Mouse (Mus musculus) liver, embryonic 11.5 days (tissue): Measurements from ENCODE around the gene Dyrk1a. TPM values are rescaled to one million over a fixed set of nuclear protein-coding genes. Genes with fewer than 3 reads are reported as not detected.

ENCODE experiments used
- ATAC-seq: fragments of 200-750 bp; cut with Nextera tagmentation; replicated peaks from 2 replicates; pipeline ENCODE4 v1.8.0; 2017; ENCODE audit warnings: moderate number of reproducible peaks, mild to moderate bottlenecking, moderate TSS enrichment, moderate library complexity; ENCODE audit not compliant: low FRiP score
- DNase-seq: peaks from one replicate; pipeline ENCODE4 v3.0.0-alpha.2; 2017; ENCODE audit warnings: low spot score
- H3K27ac ChIP-seq: fragments of 300-500 bp; sonication (generic); 2 replicates; pipeline ENCODE4 v1.5.1; 2014; ENCODE audit warnings: mild to moderate bottlenecking, low read depth, low read length, control low read depth
- H3K27me3 ChIP-seq: fragments of 300-500 bp; sonication (generic); replicated peaks from 2 replicates; pipeline ENCODE4 v1.6.1; 2014; ENCODE audit warnings: low read length, mixed read lengths; ENCODE audit not compliant: control insufficient read depth, insufficient read depth
- H3K36me3 ChIP-seq: fragments of 300-500 bp; sonication (generic); 2 replicates; pipeline ENCODE4 v1.6.1; 2014; ENCODE audit warnings: mild to moderate bottlenecking, low read length, moderate library complexity, mixed read lengths; ENCODE audit not compliant: control insufficient read depth, insufficient read depth
- H3K4me1 ChIP-seq: fragments of 300-500 bp; sonication (generic); replicated peaks from 2 replicates; pipeline ENCODE4 v1.6.1; 2014; ENCODE audit warnings: low read length, mixed read lengths; ENCODE audit not compliant: control insufficient read depth, insufficient read depth
- H3K4me2 ChIP-seq: fragments of 300-500 bp; sonication (generic); 2 replicates; pipeline ENCODE4 v1.6.1; 2014; ENCODE audit warnings: mild to moderate bottlenecking, control low read depth, moderate library complexity
- H3K4me3 ChIP-seq: fragments of 300-500 bp; sonication (generic); 2 replicates; pipeline ENCODE4 v1.5.1; 2014; ENCODE audit warnings: low read depth, low read length, control low read depth
- H3K9ac ChIP-seq: fragments of 300-500 bp; sonication (generic); 2 replicates; pipeline ENCODE4 v1.6.1; 2014; ENCODE audit warnings: low read depth, low read length, control low read depth
- H3K9me3 ChIP-seq: fragments of 300-500 bp; sonication (generic); 2 replicates; pipeline ENCODE4 v1.6.1; 2016; ENCODE audit warnings: low read length, inconsistent platforms, mixed read lengths; ENCODE audit not compliant: control insufficient read depth
- WGBS: fragments of 180-500 bp; shearing (Covaris S2); extraction: QIAGEN DNeasy Blood & Tissue Kit; methylation state at CpG from one replicate; pipeline ENCODE4 v1.1.7; 2014; 5-methylcytosine and 5-hydroxymethylcytosine counted together
- polyA plus RNA-seq: library from polyadenylated mRNA; unstranded; fragments of >200 nt; fragmentation: Nextera tagmentation; extraction: Ambion mirVana; gene quantifications from 2 replicates; pipeline ENCODE4 v1.2.1, GENCODE M21; 2014

Gene Dyrk1a
- polyA plus RNA-seq, 1 experiment from 2014 or later = 9.0 TPM

DNA sequence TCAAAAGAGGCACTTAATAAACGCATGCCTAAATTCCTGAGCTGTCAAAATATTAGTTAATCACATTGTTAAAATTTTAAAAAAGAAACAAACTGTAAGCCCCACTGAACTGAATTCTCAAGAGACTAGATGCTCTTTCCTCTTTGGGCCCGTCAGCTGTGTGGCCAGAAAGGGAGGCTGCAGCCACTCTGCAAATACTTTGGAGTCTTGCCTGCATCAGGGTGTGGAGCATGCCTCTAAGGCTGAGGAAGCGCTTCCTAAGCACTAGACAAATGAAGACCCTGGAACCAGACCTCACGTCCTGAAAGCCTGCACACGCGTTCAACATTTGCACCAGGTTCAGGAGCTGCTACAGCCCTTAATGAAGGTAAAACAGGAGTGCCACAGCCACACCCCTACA, 36.1 kb upstream of the Dyrk1a start:
- no peak overlapping the region for H3K9ac ChIP-seq
- H3K27me3 ChIP-seq = no peaks in the 10 kb centered on the region
- H3K27ac ChIP-seq = no peak overlapping the region
- WGBS = 81% methylated on average over 6 of the region's 6 CpGs
- ATAC-seq (no peak), DNase-seq (no peak)
- no peaks in the 10 kb centered on the region for H3K36me3 ChIP-seq
- H3K9me3 ChIP-seq = no peaks in the 10 kb centered on the region
- 0 out of 2 replicates have a peak, but pooled peaks cover 4% of the 10 kb centered on the region for H3K4me1 ChIP-seq
- no peak overlapping the region for H3K4me2 ChIP-seq
- no peak overlapping the region for H3K4me3 ChIP-seq

GRCm38 (mm10) chr16:94535716-94536115, 34.1 kb upstream of the Dyrk1a start:
- no peak overlapping the region for H3K4me2 ChIP-seq
- ATAC-seq (no peak), DNase-seq (no peak)
- no peak overlapping the region for H3K4me3 ChIP-seq
- H3K9me3 ChIP-seq = no peaks in the 10 kb centered on the region
- 76% methylated on average over 5 of the region's 5 CpGs for WGBS
- no peak overlapping the region for H3K27ac ChIP-seq
- H3K27me3 ChIP-seq = no peaks in the 10 kb centered on the region
- H3K9ac ChIP-seq = no peak overlapping the region
- H3K36me3 ChIP-seq = no peaks in the 10 kb centered on the region
- H3K4me1 ChIP-seq = 0 out of 2 replicates have a peak, but pooled peaks cover 4% of the 10 kb centered on the region

- Histone ChIP-seq H3K9ac (no peak overlapping the region), H3K27me3 (no peaks in the 10 kb centered on the region), H3K4me2 (no peak overlapping the region), H3K27ac (no peak overlapping the region), H3K4me3 (no peak overlapping the region), H3K4me1 (0 out of 2 replicates have a peak, but pooled peaks cover 4% of the 10 kb centered on the region), H3K9me3 (no peaks in the 10 kb centered on the region), H3K36me3 (no peaks in the 10 kb centered on the region)
- ATAC-seq = no peak
- no peak for DNase-seq
- WGBS = 84% methylated on average over 7 of the region's 7 CpGs
These were observed 33.2 kb upstream of the Dyrk1a start for GRCm38 (mm10) chr16:94536417-94537158.

- peak; percentile 63; the same call in 1 of the 2 replicates for ATAC-seq
- H3K27ac ChIP-seq = no peak overlapping the region
These were observed 32.7 kb upstream of the Dyrk1a start for GRCm38 (mm10) chr16:94537159-94537527.

DNA sequence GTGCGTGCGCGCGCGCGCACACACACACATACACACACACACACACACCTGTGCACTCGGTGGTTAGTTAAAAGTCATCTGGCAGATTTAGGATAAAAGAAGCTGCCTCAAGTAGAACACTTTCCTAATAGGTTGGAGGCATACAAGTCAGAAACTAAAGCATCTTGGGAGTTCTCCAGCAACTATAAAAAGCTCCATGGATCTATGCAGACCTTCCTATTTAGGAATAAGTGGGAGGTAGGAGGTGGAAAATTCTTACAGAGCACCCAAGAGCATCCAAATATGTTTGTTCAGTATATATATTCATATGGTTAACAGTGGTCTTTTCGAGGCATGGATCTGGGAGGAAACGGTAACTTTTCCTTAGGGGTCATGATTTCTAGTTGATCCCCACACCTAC, 29.7 kb upstream of the Dyrk1a start:
- Histone ChIP-seq H3K27me3 (no peaks in the 10 kb centered on the region), H3K27ac (no peak overlapping the region), H3K4me2 (no peak overlapping the region), H3K4me1 (0 out of 2 replicates have a peak, but pooled peaks cover 8% of the 10 kb centered on the region), H3K4me3 (no peak overlapping the region), H3K9me3 (no peaks in the 10 kb centered on the region), H3K36me3 (no peaks in the 10 kb centered on the region), H3K9ac (no peak overlapping the region)
- WGBS = 94% methylated on average over 9 of the region's 9 CpGs
- DNase-seq (no peak), ATAC-seq (no peak)

More at GRCm38 (mm10) chr16:94537159-94537527, 32.7 kb upstream of the Dyrk1a start:
- WGBS = 52% methylated on average over 9 of the region's 9 CpGs
- Histone ChIP-seq H3K36me3 (no peaks in the 10 kb centered on the region), H3K27me3 (no peaks in the 10 kb centered on the region), H3K4me2 (no peak overlapping the region), H3K9ac (no peak overlapping the region), H3K4me1 (0 out of 2 replicates have a peak, but pooled peaks cover 4% of the 10 kb centered on the region), H3K4me3 (no peak overlapping the region), H3K9me3 (no peaks in the 10 kb centered on the region)
- DNase-seq = no peak

- Histone ChIP-seq H3K9me3 (no peaks in the 10 kb centered on the region), H3K4me1 (peaks cover 4% of the 10 kb centered on the region; the same call in 1 of the 2 replicates), H3K9ac (no peak overlapping the region), H3K27ac (no peak overlapping the region), H3K4me3 (no peak overlapping the region), H3K4me2 (no peak overlapping the region), H3K27me3 (no peaks in the 10 kb centered on the region), H3K36me3 (no peaks in the 10 kb centered on the region)
- ATAC-seq (no peak), DNase-seq (no peak)
- 88% methylated on average over 8 of the region's 8 CpGs for WGBS
These were observed 26.9 kb upstream of the Dyrk1a start for GRCm38 (mm10) chr16:94542898-94543297.

DNA sequence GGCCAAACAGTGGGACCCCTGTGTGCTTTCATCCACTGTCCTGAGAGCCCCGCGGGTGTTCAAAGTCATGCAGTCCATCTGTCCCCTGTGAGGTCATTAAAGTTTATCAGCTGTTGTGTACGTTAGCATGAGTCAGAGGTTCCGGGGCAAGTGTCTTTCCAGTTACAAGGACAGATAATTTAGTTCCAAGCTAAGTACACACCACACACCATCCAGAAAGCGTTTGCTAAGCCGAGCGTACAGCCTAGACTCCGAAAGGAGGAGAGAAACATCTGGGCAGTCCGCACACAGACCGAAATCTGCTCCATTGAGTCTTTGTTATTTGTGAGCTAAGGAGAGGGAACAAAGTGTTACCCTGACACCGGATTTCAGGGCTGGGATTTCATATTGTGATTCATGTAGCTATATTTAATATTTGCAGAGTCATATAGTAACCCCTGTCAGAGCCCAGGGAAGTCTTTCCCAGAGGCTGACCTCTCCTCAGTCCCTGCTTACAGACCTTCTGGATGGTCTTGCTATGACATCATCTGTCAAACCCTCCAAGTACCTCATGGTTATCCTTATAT, 25.2 kb upstream of the Dyrk1a start:
- no peak overlapping the region for H3K27ac ChIP-seq
- H3K4me1 ChIP-seq = peaks cover 4% of the 10 kb centered on the region; the same call in 1 of the 2 replicates
- no peak overlapping the region for H3K4me3 ChIP-seq
- H3K36me3 ChIP-seq = no peaks in the 10 kb centered on the region
- 55% methylated on average over 11 of the region's 11 CpGs for whole genome bisulfite sequencing
- DNase-seq (no peak), ATAC-seq (peak; percentile 58)
- no peak overlapping the region for H3K9ac ChIP-seq
- H3K4me2 ChIP-seq = no peak overlapping the region
- H3K9me3 ChIP-seq = no peaks in the 10 kb centered on the region
- no peaks in the 10 kb centered on the region for H3K27me3 ChIP-seq

DNA sequence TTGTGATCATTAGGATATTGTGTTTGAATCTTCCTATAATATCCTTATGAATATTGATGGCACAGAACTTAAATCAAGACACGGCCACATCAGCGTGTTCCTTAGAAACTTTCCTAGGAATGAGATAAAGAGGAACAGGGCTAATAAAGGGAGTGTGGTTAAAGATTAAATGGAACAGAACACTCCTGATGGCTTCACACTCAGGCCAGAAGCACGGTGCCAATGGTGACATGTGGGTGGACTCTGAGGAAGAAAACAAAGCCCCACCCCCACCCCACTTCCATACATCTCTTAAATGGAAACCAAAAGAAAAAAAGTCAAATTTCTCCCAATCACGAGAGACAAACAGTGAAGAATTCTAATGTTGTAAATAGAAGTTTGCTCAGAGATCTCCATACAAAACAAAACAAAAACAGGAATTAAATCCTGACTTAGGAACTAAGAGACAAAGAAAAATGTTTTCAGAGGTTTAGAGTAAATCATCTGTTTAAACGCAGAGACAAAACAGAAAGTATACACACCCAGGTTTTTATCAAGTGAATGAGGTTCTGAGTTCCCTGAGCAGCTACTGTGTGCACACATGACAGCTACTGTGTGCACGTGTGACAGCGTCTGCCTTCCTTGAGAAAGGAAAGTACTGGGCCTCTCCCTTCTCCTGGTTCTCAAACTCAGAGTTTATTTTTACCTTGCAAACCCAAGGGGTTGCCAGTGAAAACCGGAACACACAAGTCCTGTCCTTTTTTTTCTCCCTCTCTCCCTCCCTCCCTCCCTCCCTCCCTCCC, 23.8 kb upstream of the Dyrk1a start:
- Histone ChIP-seq H3K27me3 (no peaks in the 10 kb centered on the region), H3K9ac (no peak overlapping the region), H3K4me3 (no peak overlapping the region), H3K4me2 (no peak overlapping the region), H3K36me3 (no peaks in the 10 kb centered on the region), H3K4me1 (peaks cover 4% of the 10 kb centered on the region; the same call in 1 of the 2 replicates), H3K27ac (no peak overlapping the region), H3K9me3 (no peaks in the 10 kb centered on the region)
- DNase-seq = no peak
- no peak for ATAC-seq
- 45% methylated on average over 8 of the region's 8 CpGs for WGBS
